Mouse (Mus musculus): ENCODE measurements around the gene Tmem86a.
"Not testable (repeated sequence)": the region's sequence is repeated elsewhere in the genome, so short reads cannot be mapped to it uniquely, and the experiment has no call there.

The Tmem86a gene

GRCm38 (mm10) chr7:47050366-47050765 is at the start of gene Tmem86a:
TSS of gene Tmem86a (plus strand) at chr7:47050601.
- peak; percentile 98 for DNase-seq

- DNase-seq: peak; percentile 36
These were observed 49.8 kb upstream of the Tmem86a start for GRCm38 (mm10) chr7:47000644-47000983.

GRCm38 (mm10) chr7:47001125-47001899 is 49.1 kb upstream of the Tmem86a start:
- DNase-seq: no peak

- no peak for DNase-seq
These were observed 48.5 kb upstream of the Tmem86a start for GRCm38 (mm10) chr7:47001900-47002275.

GRCm38 (mm10) chr7:47003411-47004115 is 46.8 kb upstream of the Tmem86a start:
- DNase-seq: no peak

GRCm38 (mm10) chr7:47007109-47007780 is 43.2 kb upstream of the Tmem86a start:
- no peak for DNase-seq

- DNase-seq: no peak
These were observed 42.6 kb upstream of the Tmem86a start for GRCm38 (mm10) chr7:47007818-47008167.

GRCm38 (mm10) chr7:47008168-47008993 is 42.0 kb upstream of the Tmem86a start, which contains the start of gene Spty2d1:
TSS of gene Spty2d1 (minus strand) at chr7:47008411.
- peak; percentile 99 for DNase-seq

- DNase-seq: no peak
These were observed 37.2 kb upstream of the Tmem86a start for GRCm38 (mm10) chr7:47013131-47013767.

GRCm38 (mm10) chr7:47014564-47015389 is 35.6 kb upstream of the Tmem86a start:
- DNase-seq: no peak

- peak; percentile 91 for DNase-seq
These were observed 34.9 kb upstream of the Tmem86a start for GRCm38 (mm10) chr7:47015390-47016065.

GRCm38 (mm10) chr7:47016602-47017001 is 33.8 kb upstream of the Tmem86a start:
- DNase-seq: no peak

GRCm38 (mm10) chr7:47017146-47017545 is 33.3 kb upstream of the Tmem86a start:
- no peak for DNase-seq

GRCm38 (mm10) chr7:47019641-47020040 is 30.8 kb upstream of the Tmem86a start:
- no peak for DNase-seq

- DNase-seq: no peak
These were observed 29.4 kb upstream of the Tmem86a start for GRCm38 (mm10) chr7:47020956-47021355.

GRCm38 (mm10) chr7:47022482-47022881 is 27.9 kb upstream of the Tmem86a start:
- no peak for DNase-seq

GRCm38 (mm10) chr7:47023530-47023929 is 26.9 kb upstream of the Tmem86a start:
- DNase-seq: peak; percentile 91

GRCm38 (mm10) chr7:47024454-47024853 is 25.9 kb upstream of the Tmem86a start:
- DNase-seq: no peak

GRCm38 (mm10) chr7:47025429-47025828 is 25.0 kb upstream of the Tmem86a start:
- no peak for DNase-seq

- not testable (repeated sequence) for DNase-seq
These were observed 23.5 kb upstream of the Tmem86a start for GRCm38 (mm10) chr7:47026899-47027298.

GRCm38 (mm10) chr7:47027520-47027919 is 22.9 kb upstream of the Tmem86a start:
- no peak for DNase-seq
